Mouse (Mus musculus) midbrain, embryonic 13.5 days (tissue): ENCODE results near the gene Crxos. TPM values are rescaled to one million over a fixed set of nuclear protein-coding genes. Genes with fewer than 3 reads are reported as not detected.

Experiments
- ATAC-seq: fragments of 200-750 bp; cut with Nextera tagmentation; 2 replicates; pipeline ENCODE4 v1.8.0; 2017; ENCODE audit warnings: mild to moderate bottlenecking, moderate TSS enrichment, moderate library complexity
- H3K27ac ChIP-seq: fragments of 300-500 bp; sonication (generic); 2 replicates; pipeline ENCODE4 v1.5.1; 2015; ENCODE audit warnings: inconsistent platforms, mild to moderate bottlenecking, moderate library complexity
- H3K27me3 ChIP-seq: fragments of 300-500 bp; sonication (generic); 2 replicates; pipeline ENCODE4 v1.6.1; 2015; ENCODE audit warnings: mild to moderate bottlenecking, inconsistent platforms
- H3K36me3 ChIP-seq: fragments of 300-500 bp; sonication (generic); 2 replicates; pipeline ENCODE4 v1.6.1; 2015; ENCODE audit warnings: mild to moderate bottlenecking, inconsistent platforms
- H3K4me1 ChIP-seq: fragments of 300-500 bp; sonication (generic); replicated peaks from 2 replicates; pipeline ENCODE4 v1.6.1; 2015; ENCODE audit warnings: inconsistent platforms
- H3K4me2 ChIP-seq: fragments of 300-500 bp; sonication (generic); replicated peaks from 2 replicates; pipeline ENCODE4 v1.6.1; 2015; ENCODE audit warnings: moderate library complexity, mild to moderate bottlenecking, inconsistent platforms
- H3K4me3 ChIP-seq: fragments of 300-500 bp; sonication (generic); replicated peaks from 2 replicates; pipeline ENCODE4 v1.5.1; 2015; ENCODE audit warnings: mild to moderate bottlenecking, inconsistent platforms
- H3K9ac ChIP-seq: fragments of 300-500 bp; sonication (generic); replicated peaks from 2 replicates; pipeline ENCODE4 v1.6.1; 2015; ENCODE audit warnings: mild to moderate bottlenecking, inconsistent platforms
- H3K9me3 ChIP-seq: fragments of 300-500 bp; sonication (generic); 2 replicates; pipeline ENCODE4 v1.6.1; 2016; ENCODE audit warnings: mild to moderate bottlenecking, inconsistent platforms
- WGBS: fragments of 180-500 bp; shearing (Covaris S2); methylation state at CpG from one replicate; pipeline ENCODE4 v1.1.7; 2015; 5-methylcytosine and 5-hydroxymethylcytosine counted together
- polyA plus RNA-seq: library from polyadenylated mRNA; unstranded; fragments of >200 nt; fragmentation: Nextera tagmentation; extraction: Ambion mirVana; gene quantifications from 2 replicates; pipeline ENCODE4 v1.2.1, GENCODE M21; 2015

Crxos gene
- polyA plus RNA-seq, 1 experiment from 2014 or later: 0.81 TPM

DNA sequence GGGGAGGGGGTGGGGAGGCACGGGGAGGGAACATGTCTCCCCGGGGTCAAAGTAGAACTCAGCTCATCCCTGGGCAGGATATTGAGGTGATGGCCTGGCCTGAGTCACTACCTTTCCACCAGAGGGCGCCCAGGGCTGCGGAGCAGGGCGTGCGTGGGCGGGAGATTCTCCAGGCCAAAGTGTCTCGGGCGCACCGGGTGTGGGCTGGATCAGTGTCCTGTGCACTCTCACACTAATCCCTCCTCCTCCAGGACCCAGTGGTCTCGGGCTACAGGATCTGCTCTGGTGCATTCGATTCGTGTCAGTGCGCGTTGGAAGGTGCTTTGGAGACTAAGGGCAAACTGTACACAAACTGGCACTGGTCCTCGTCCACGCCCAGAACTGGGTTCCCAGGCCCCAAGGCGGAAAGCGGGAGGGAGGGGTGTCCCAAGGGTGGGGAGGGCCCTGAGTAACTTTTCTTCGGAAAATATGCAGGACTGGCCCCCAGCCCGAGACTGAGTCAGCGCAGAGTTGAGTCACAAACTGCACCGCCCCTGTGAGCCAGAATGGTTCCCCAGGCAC, 66.0 kb downstream of the Crxos start:
- ATAC-seq: peak; percentile 38
- H3K4me2 ChIP-seq: peak overlapping the region; percentile 36
- H3K4me3 ChIP-seq: no peak overlapping the region
- 0 out of 2 replicates have a peak, but pooled peaks cover 1% of the 10 kb centered on the region for H3K9me3 ChIP-seq
- H3K36me3 ChIP-seq: peaks cover 9% of the 10 kb centered on the region
- H3K27me3 ChIP-seq: no peaks in the 10 kb centered on the region
- H3K27ac ChIP-seq: no peak overlapping the region
- peaks cover 31% of the 10 kb centered on the region for H3K4me1 ChIP-seq
- WGBS: 5% methylated on average over 23 of the region's 23 CpGs
- peak overlapping the region; percentile 28; the same call in 1 of the 2 replicates for H3K9ac ChIP-seq

DNA sequence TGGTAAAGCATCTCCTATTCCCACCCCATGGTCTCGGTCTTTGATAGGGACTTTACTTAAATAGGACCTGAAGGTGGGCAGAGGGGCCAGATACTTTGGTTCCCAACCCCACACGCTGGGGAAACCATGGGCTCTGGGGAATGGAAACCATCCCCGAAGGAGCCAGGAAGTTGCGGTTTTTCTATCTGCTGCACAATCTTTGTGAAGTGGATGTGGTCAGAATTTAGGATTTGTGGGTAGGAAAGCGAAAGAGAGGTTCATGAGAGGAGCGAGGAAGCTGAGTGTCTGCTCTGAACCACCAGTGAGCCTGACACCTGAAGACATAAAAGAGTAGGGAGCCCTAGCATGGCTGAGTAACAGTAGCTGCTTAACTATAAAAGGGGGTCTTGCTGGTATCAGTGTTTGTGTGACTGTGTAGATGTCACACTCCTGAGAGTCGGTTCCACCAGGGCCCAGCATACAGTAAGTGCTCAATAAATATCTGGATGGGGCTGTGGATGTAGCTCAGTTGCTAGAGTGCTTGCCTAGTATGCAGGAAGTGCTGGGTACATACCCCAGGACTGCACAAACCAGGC, 66.9 kb downstream of the Crxos start:
- Histone ChIP-seq H3K36me3 (0 out of 2 replicates have a peak, but pooled peaks cover 2% of the 10 kb centered on the region), H3K4me2 (no peak overlapping the region), H3K9ac (no peak overlapping the region), H3K27me3 (no peaks in the 10 kb centered on the region), H3K9me3 (0 out of 2 replicates have a peak, but pooled peaks cover 4% of the 10 kb centered on the region), H3K27ac (no peak overlapping the region), H3K4me1 (peaks cover 23% of the 10 kb centered on the region), H3K4me3 (no peak overlapping the region)
- no peak for ATAC-seq
- WGBS: 88% methylated on average over 7 of the region's 7 CpGs

DNA sequence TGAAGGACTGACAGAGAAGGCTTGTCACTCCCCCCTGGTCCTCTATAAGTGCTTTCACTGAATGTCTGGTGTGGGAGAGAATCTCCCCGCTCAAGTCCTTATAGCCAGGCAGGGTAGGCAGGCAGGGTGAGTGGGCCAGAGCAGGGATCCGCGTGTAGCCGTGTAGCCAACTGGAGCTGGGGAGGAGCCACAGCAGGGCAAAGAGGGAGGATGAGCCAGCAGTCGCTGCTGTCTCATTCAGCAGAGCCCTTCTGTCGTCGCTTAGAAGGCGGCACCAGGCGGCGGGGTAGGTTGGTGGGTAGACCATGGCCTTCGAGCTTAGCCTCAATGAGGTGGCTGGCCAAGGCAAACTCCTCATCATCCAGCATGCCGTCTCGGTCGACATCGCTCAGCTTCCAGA, 67.6 kb downstream of the Crxos start:
- no peak for ATAC-seq
- no peak overlapping the region for H3K4me2 ChIP-seq
- 0 out of 2 replicates have a peak, but pooled peaks cover 4% of the 10 kb centered on the region for H3K9me3 ChIP-seq
- H3K27me3 ChIP-seq: peaks cover 2% of the 10 kb centered on the region; the same call in 1 of the 2 replicates
- no peak overlapping the region for H3K9ac ChIP-seq
- H3K27ac ChIP-seq: no peak overlapping the region
- H3K4me3 ChIP-seq: no peak overlapping the region
- 85% methylated on average over 15 of the region's 15 CpGs for WGBS
- H3K36me3 ChIP-seq: no peaks in the 10 kb centered on the region
- H3K4me1 ChIP-seq: peaks cover 17% of the 10 kb centered on the region

DNA sequence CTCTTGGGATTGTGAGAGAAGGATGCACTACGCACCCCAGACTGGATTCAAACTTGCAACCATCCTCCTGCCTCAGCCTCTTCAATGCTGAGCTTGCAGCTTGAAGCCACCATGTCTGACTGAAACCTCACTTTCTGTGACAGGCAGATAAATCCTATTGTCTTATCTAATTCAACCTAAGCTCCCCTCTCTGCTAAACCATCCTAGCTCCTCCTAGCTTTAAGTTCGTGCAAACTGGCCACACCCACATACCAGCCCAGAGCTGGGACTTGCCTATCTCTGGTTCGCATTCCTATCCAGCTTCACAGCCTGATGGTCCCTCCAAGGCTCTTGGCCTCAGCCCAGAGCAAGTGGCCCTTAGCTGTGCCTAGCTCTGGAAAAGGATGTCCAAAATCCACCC, 70.0 kb downstream of the Crxos start:
- Histone ChIP-seq H3K4me2 (no peak overlapping the region), H3K4me1 (peaks cover 14% of the 10 kb centered on the region), H3K9me3 (0 out of 2 replicates have a peak, but pooled peaks cover 4% of the 10 kb centered on the region), H3K36me3 (no peaks in the 10 kb centered on the region), H3K27ac (no peak overlapping the region), H3K9ac (no peak overlapping the region), H3K27me3 (peaks cover 8% of the 10 kb centered on the region; the same call in 1 of the 2 replicates), H3K4me3 (no peak overlapping the region)
- no peak for ATAC-seq
- WGBS: 77% methylated on average over 3 of the region's 3 CpGs

Other genes starting within 250 kb of the Crxos start
- not detected in 2 replicates for gene Obox3, start 242.7 kb upstream of the Crxos start, polyA plus RNA-seq
- gene Obox5, start 132.5 kb upstream of the Crxos start, polyA plus RNA-seq: not detected in 2 replicates
- gene Obox6, start 42.9 kb upstream of the Crxos start, polyA plus RNA-seq: not detected in 2 replicates
- gene Crx, start 2.6 kb upstream of the Crxos start, polyA plus RNA-seq: 0.10 and 0.43 TPM in 2 replicates
- gene Selenow, start 39.8 kb downstream of the Crxos start, polyA plus RNA-seq: 1,286 and 1,320 TPM in 2 replicates
- gene Nop53, start 63.5 kb downstream of the Crxos start, polyA plus RNA-seq: 140 and 151 TPM in 2 replicates
- 3.3 and 4.7 TPM in 2 replicates for gene Ehd2, start 85.0 kb downstream of the Crxos start, polyA plus RNA-seq
- 7.9 and 10.2 TPM in 2 replicates for gene Bicra, start 165.3 kb downstream of the Crxos start, polyA plus RNA-seq
- not detected in 2 replicates for gene Zfp541, start 179.2 kb downstream of the Crxos start, polyA plus RNA-seq
- 196 and 203 TPM in 2 replicates for gene Napa, start 215.8 kb downstream of the Crxos start, polyA plus RNA-seq
- gene Kptn, start 237.3 kb downstream of the Crxos start, polyA plus RNA-seq: 39.6 and 41.2 TPM in 2 replicates
- 0.66 and 1.1 TPM in 2 replicates for gene Slc8a2, start 247.2 kb downstream of the Crxos start, polyA plus RNA-seq